Mouse (Mus musculus): ENCODE data around the gene Mip. TPM values are rescaled to one million over a fixed set of nuclear protein-coding genes. Genes with fewer than 3 reads are reported as not detected.

Mip gene
- polyA plus RNA-seq, 1 experiment from 2014 or later, result not detected

- no peak for ATAC-seq (ENCODE audit: insufficient read depth)
- Histone ChIP-seq H3K4me3 (replicated peaks) (peak overlapping the region; percentile 76), H3K36me3 (replicated peaks) (peaks cover 14% of the 10 kb centered on the region), H3K27me3 (no peaks in the 10 kb centered on the region), H3K27ac (replicated peaks) (peak overlapping the region; percentile 94), H3K4me1 (replicated peaks) (peaks cover 47% of the 10 kb centered on the region), H3K9me3 (replicated peaks) (no peaks in the 10 kb centered on the region), H3K4me2 (peak overlapping the region; percentile 81), H3K9ac (peak overlapping the region; percentile 86)
- 60% methylated on average over 12 of the region's 12 CpGs for WGBS (ENCODE audit: insufficient replicate concordance)
Measured at GRCm38 (mm10) chr10:128230582-128230981, 4.9 kb downstream of the Mip start.

GRCm38 (mm10) chr10:128231146-128231545 lies 5.5 kb downstream of the Mip start:
- H3K9ac ChIP-seq, result peak overlapping the region; percentile 86
- H3K9me3 ChIP-seq (replicated peaks), result no peaks in the 10 kb centered on the region
- H3K4me3 ChIP-seq (replicated peaks), result peak overlapping the region; percentile 76
- WGBS (ENCODE audit: insufficient replicate concordance), result 4% methylated on average over 5 of the region's 5 CpGs
- no peaks in the 10 kb centered on the region for H3K27me3 ChIP-seq
- peaks cover 53% of the 10 kb centered on the region for H3K4me1 ChIP-seq (replicated peaks)
- no peak for ATAC-seq (ENCODE audit: insufficient read depth)
- H3K36me3 ChIP-seq (replicated peaks), result peaks cover 17% of the 10 kb centered on the region
- H3K4me2 ChIP-seq, result peak overlapping the region; percentile 81
- peak overlapping the region; percentile 94 for H3K27ac ChIP-seq (replicated peaks)

GRCm38 (mm10) chr10:128231697-128232419 lies 6.2 kb downstream of the Mip start, which contains the start of gene Timeless:
Gene Timeless, plus strand, starts transcription at chr10:128232065.
- Histone ChIP-seq H3K4me2 (peak within 1 kb of the TSS; percentile 81), H3K9ac (peak within 1 kb of the TSS; percentile 86), H3K4me1 (replicated peaks) (peaks cover 54% of the 10 kb centered on the region), H3K27ac (replicated peaks) (peak within 1 kb of the TSS; percentile 94), H3K27me3 (no peaks in the 10 kb centered on the region), H3K36me3 (replicated peaks) (peaks cover 17% of the 10 kb centered on the region), H3K4me3 (replicated peaks) (peak within 1 kb of the TSS; percentile 76), H3K9me3 (replicated peaks) (no peaks in the 10 kb centered on the region)
- ATAC-seq (ENCODE audit: insufficient read depth), result peak; percentile 88
- under 1% methylated on average over 58 of the region's 58 CpGs for WGBS (ENCODE audit: insufficient replicate concordance)

GRCm38 (mm10) chr10:128232420-128232985 lies 6.9 kb downstream of the Mip start:
- no peaks in the 10 kb centered on the region for H3K9me3 ChIP-seq (replicated peaks)
- peak overlapping the region; percentile 76 for H3K4me3 ChIP-seq (replicated peaks)
- H3K27ac ChIP-seq (replicated peaks), result peak overlapping the region; percentile 94
- peaks cover 56% of the 10 kb centered on the region for H3K4me1 ChIP-seq (replicated peaks)
- WGBS (ENCODE audit: insufficient replicate concordance), result under 1% methylated on average over 14 of the region's 14 CpGs
- peak; percentile 46 for ATAC-seq (ENCODE audit: insufficient read depth)
- H3K4me2 ChIP-seq, result peak overlapping the region; percentile 81
- peaks cover 17% of the 10 kb centered on the region for H3K36me3 ChIP-seq (replicated peaks)
- H3K27me3 ChIP-seq, result no peaks in the 10 kb centered on the region
- H3K9ac ChIP-seq, result peak overlapping the region; percentile 86

- 71% methylated on average over 4 of the region's 4 CpGs for WGBS (ENCODE audit: insufficient replicate concordance)
- Histone ChIP-seq H3K9ac (no peak overlapping the region), H3K27ac (replicated peaks) (no peak overlapping the region), H3K36me3 (replicated peaks) (peaks cover 39% of the 10 kb centered on the region), H3K4me2 (no peak overlapping the region), H3K4me3 (replicated peaks) (no peak overlapping the region), H3K9me3 (replicated peaks) (no peaks in the 10 kb centered on the region), H3K4me1 (replicated peaks) (peaks cover 58% of the 10 kb centered on the region), H3K27me3 (no peaks in the 10 kb centered on the region)
- ATAC-seq (ENCODE audit: insufficient read depth), result no peak
Measured at GRCm38 (mm10) chr10:128236321-128236720, 10.7 kb downstream of the Mip start.

GRCm38 (mm10) chr10:128237807-128238480 lies 12.3 kb downstream of the Mip start:
- Histone ChIP-seq H3K4me1 (replicated peaks) (peaks cover 53% of the 10 kb centered on the region), H3K9me3 (replicated peaks) (no peaks in the 10 kb centered on the region), H3K27me3 (no peaks in the 10 kb centered on the region), H3K4me2 (no peak overlapping the region), H3K27ac (replicated peaks) (no peak overlapping the region), H3K9ac (no peak overlapping the region), H3K4me3 (replicated peaks) (no peak overlapping the region), H3K36me3 (replicated peaks) (peaks cover 55% of the 10 kb centered on the region)
- WGBS (ENCODE audit: insufficient replicate concordance), result 70% methylated on average over 15 of the region's 15 CpGs
- no peak for ATAC-seq (ENCODE audit: insufficient read depth)

GRCm38 (mm10) chr10:128239140-128239539 lies 13.5 kb downstream of the Mip start:
- 70% methylated on average over 4 of the region's 4 CpGs for WGBS (ENCODE audit: insufficient replicate concordance)
- ATAC-seq (ENCODE audit: insufficient read depth), result no peak
- H3K4me2 ChIP-seq, result no peak overlapping the region
- H3K4me1 ChIP-seq (replicated peaks), result peaks cover 44% of the 10 kb centered on the region
- H3K27me3 ChIP-seq, result no peaks in the 10 kb centered on the region
- H3K4me3 ChIP-seq (replicated peaks), result no peak overlapping the region
- H3K9ac ChIP-seq, result no peak overlapping the region
- H3K9me3 ChIP-seq (replicated peaks), result no peaks in the 10 kb centered on the region
- H3K36me3 ChIP-seq (replicated peaks), result peaks cover 62% of the 10 kb centered on the region
- no peak overlapping the region for H3K27ac ChIP-seq (replicated peaks)

- Histone ChIP-seq H3K27ac (replicated peaks) (no peak overlapping the region), H3K4me2 (no peak overlapping the region), H3K36me3 (replicated peaks) (peaks cover 67% of the 10 kb centered on the region), H3K9me3 (replicated peaks) (no peaks in the 10 kb centered on the region), H3K4me3 (replicated peaks) (no peak overlapping the region), H3K27me3 (no peaks in the 10 kb centered on the region), H3K9ac (no peak overlapping the region), H3K4me1 (replicated peaks) (peaks cover 37% of the 10 kb centered on the region)
- no peak for ATAC-seq (ENCODE audit: insufficient read depth)
- WGBS (ENCODE audit: insufficient replicate concordance), result 48% methylated on average over 18 of the region's 18 CpGs
Measured at GRCm38 (mm10) chr10:128240131-128240530, 14.5 kb downstream of the Mip start.

GRCm38 (mm10) chr10:128243252-128243651 lies 17.6 kb downstream of the Mip start:
- WGBS (ENCODE audit: insufficient replicate concordance), result 88% methylated on average over 8 of the region's 8 CpGs

GRCm38 (mm10) chr10:128244121-128244520 lies 18.5 kb downstream of the Mip start:
- no peak for ATAC-seq (ENCODE audit: insufficient read depth)
- Histone ChIP-seq H3K4me2 (no peak overlapping the region), H3K4me1 (replicated peaks) (peaks cover 12% of the 10 kb centered on the region), H3K36me3 (replicated peaks) (peaks cover 99% of the 10 kb centered on the region), H3K27ac (replicated peaks) (no peak overlapping the region), H3K27me3 (no peaks in the 10 kb centered on the region), H3K9me3 (replicated peaks) (no peaks in the 10 kb centered on the region), H3K4me3 (replicated peaks) (no peak overlapping the region), H3K9ac (no peak overlapping the region)
- 91% methylated on average over 15 of the region's 15 CpGs for WGBS (ENCODE audit: insufficient replicate concordance)

More at GRCm38 (mm10) chr10:128243252-128243651, 17.6 kb downstream of the Mip start:
- Histone ChIP-seq H3K4me3 (replicated peaks) (no peak overlapping the region), H3K9me3 (replicated peaks) (no peaks in the 10 kb centered on the region), H3K4me1 (replicated peaks) (peaks cover 15% of the 10 kb centered on the region), H3K9ac (no peak overlapping the region), H3K4me2 (no peak overlapping the region), H3K36me3 (replicated peaks) (peaks cover 91% of the 10 kb centered on the region), H3K27ac (replicated peaks) (no peak overlapping the region), H3K27me3 (no peaks in the 10 kb centered on the region)
- no peak for ATAC-seq (ENCODE audit: insufficient read depth)

- H3K36me3 ChIP-seq (replicated peaks), result peaks cover 99% of the 10 kb centered on the region
- H3K9me3 ChIP-seq (replicated peaks), result no peaks in the 10 kb centered on the region
- no peak overlapping the region for H3K4me3 ChIP-seq (replicated peaks)
- no peak overlapping the region for H3K4me2 ChIP-seq
- ATAC-seq (ENCODE audit: insufficient read depth), result no peak
- 82% methylated on average over 17 of the region's 17 CpGs for WGBS (ENCODE audit: insufficient replicate concordance)
- no peaks in the 10 kb centered on the region for H3K27me3 ChIP-seq
- H3K9ac ChIP-seq, result no peak overlapping the region
- no peak overlapping the region for H3K27ac ChIP-seq (replicated peaks)
- H3K4me1 ChIP-seq (replicated peaks), result no peaks in the 10 kb centered on the region
Measured at GRCm38 (mm10) chr10:128247020-128247732, 21.5 kb downstream of the Mip start.
